Mouse (Mus musculus): ENCODE results near the gene Akt1. TPM values are rescaled to one million over a fixed set of nuclear protein-coding genes. Genes with fewer than 3 reads are reported as not detected.

Akt1 gene
- polyA plus RNA-seq, 1 experiment, result 88.7 TPM

GRCm38 (mm10) chr12:112619686-112620353, 54.9 kb downstream of the Akt1 start, which contains the start of gene Adssl1:
Gene Adssl1 (plus strand): TSS chr12:112620045.
- Histone ChIP-seq H3K27ac (ENCODE audit: insufficient read depth, low read depth, low read length) (peak within 1 kb of the TSS; percentile 41), H3K4me3 (ENCODE audit: low read depth, low read length) (peak within 1 kb of the TSS; percentile 65), H3K27me3 (ENCODE audit: control insufficient read depth, insufficient read depth, low read length) (peaks cover 12% of the 10 kb centered on the region; the same call in 1 of the 2 replicates), H3K36me3 (ENCODE audit: control insufficient read depth, insufficient read depth, low read length) (no peaks in the 10 kb centered on the region), H3K4me1 (ENCODE audit: control insufficient read depth, insufficient read depth, insufficient read length, low read length) (peaks cover 9% of the 10 kb centered on the region)
- WGBS, result 2% methylated on average over 56 of the region's 56 CpGs
- no peak for TF ChIP-seq CTCF (IDR thresholded peaks at IDR 0.05; ENCODE audit: extremely low read depth, insufficient read length, insufficient replicate concordance, low read depth, low read length)
- peak; percentile 32; the same call in 1 of the 2 replicates for TF ChIP-seq POLR2A (IDR thresholded peaks at IDR 0.05; ENCODE audit: low read depth, low read length)

GRCm38 (mm10) chr12:112618981-112619685, 55.6 kb downstream of the Akt1 start:
- Histone ChIP-seq H3K4me3 (ENCODE audit: low read depth, low read length) (peak overlapping the region; percentile 65), H3K4me1 (ENCODE audit: control insufficient read depth, insufficient read depth, insufficient read length, low read length) (peaks cover 11% of the 10 kb centered on the region), H3K36me3 (ENCODE audit: control insufficient read depth, insufficient read depth, low read length) (no peaks in the 10 kb centered on the region), H3K27ac (ENCODE audit: insufficient read depth, low read depth, low read length) (peak overlapping the region; percentile 41), H3K27me3 (ENCODE audit: control insufficient read depth, insufficient read depth, low read length) (peaks cover 12% of the 10 kb centered on the region; the same call in 1 of the 2 replicates)
- 40% methylated on average over 13 of the region's 13 CpGs for WGBS
- TF ChIP-seq POLR2A (IDR thresholded peaks at IDR 0.05; ENCODE audit: low read depth, low read length) (no peak), CTCF (IDR thresholded peaks at IDR 0.05; ENCODE audit: extremely low read depth, insufficient read length, insufficient replicate concordance, low read depth, low read length) (no peak)

GRCm38 (mm10) chr12:112617898-112618380, 56.7 kb downstream of the Akt1 start:
- Histone ChIP-seq H3K36me3 (ENCODE audit: control insufficient read depth, insufficient read depth, low read length) (no peaks in the 10 kb centered on the region), H3K27me3 (ENCODE audit: control insufficient read depth, insufficient read depth, low read length) (peaks cover 12% of the 10 kb centered on the region; the same call in 1 of the 2 replicates), H3K27ac (ENCODE audit: insufficient read depth, low read depth, low read length) (peak overlapping the region; percentile 36), H3K4me3 (ENCODE audit: low read depth, low read length) (no peak overlapping the region), H3K4me1 (ENCODE audit: control insufficient read depth, insufficient read depth, insufficient read length, low read length) (peaks cover 19% of the 10 kb centered on the region)
- TF ChIP-seq POLR2A (IDR thresholded peaks at IDR 0.05; ENCODE audit: low read depth, low read length) (peak; percentile 27; the same call in 1 of the 2 replicates), CTCF (IDR thresholded peaks at IDR 0.05; ENCODE audit: extremely low read depth, insufficient read length, insufficient replicate concordance, low read depth, low read length) (peak; percentile 62; the same call in 1 of the 2 replicates)
- WGBS, result 31% methylated on average over 8 of the region's 8 CpGs

GRCm38 (mm10) chr12:112617184-112617583, 57.5 kb downstream of the Akt1 start:
- TF ChIP-seq POLR2A (IDR thresholded peaks at IDR 0.05; ENCODE audit: low read depth, low read length) (no peak), CTCF (IDR thresholded peaks at IDR 0.05; ENCODE audit: extremely low read depth, insufficient read length, insufficient replicate concordance, low read depth, low read length) (no peak)
- WGBS, result 77% methylated on average over 11 of the region's 11 CpGs

GRCm38 (mm10) chr12:112616668-112617067, 58.0 kb downstream of the Akt1 start:
- Histone ChIP-seq H3K27ac (ENCODE audit: insufficient read depth, low read depth, low read length) (peak overlapping the region; percentile 66; the same call in 1 of the 2 replicates), H3K36me3 (ENCODE audit: control insufficient read depth, insufficient read depth, low read length) (no peaks in the 10 kb centered on the region), H3K27me3 (ENCODE audit: control insufficient read depth, insufficient read depth, low read length) (peaks cover 12% of the 10 kb centered on the region; the same call in 1 of the 2 replicates), H3K4me3 (ENCODE audit: low read depth, low read length) (no peak overlapping the region), H3K4me1 (ENCODE audit: control insufficient read depth, insufficient read depth, insufficient read length, low read length) (peaks cover 19% of the 10 kb centered on the region)
- WGBS, result 43% methylated on average over 9 of the region's 9 CpGs
- TF ChIP-seq POLR2A (IDR thresholded peaks at IDR 0.05; ENCODE audit: low read depth, low read length) (no peak), CTCF (IDR thresholded peaks at IDR 0.05; ENCODE audit: extremely low read depth, insufficient read length, insufficient replicate concordance, low read depth, low read length) (no peak)

More at GRCm38 (mm10) chr12:112617184-112617583, 57.5 kb downstream of the Akt1 start:
- no peak overlapping the region for H3K4me3 ChIP-seq (ENCODE audit: low read depth, low read length)
- no peaks in the 10 kb centered on the region for H3K36me3 ChIP-seq (ENCODE audit: control insufficient read depth, insufficient read depth, low read length)
- H3K4me1 ChIP-seq (ENCODE audit: control insufficient read depth, insufficient read depth, insufficient read length, low read length), result peaks cover 19% of the 10 kb centered on the region
- H3K27ac ChIP-seq (ENCODE audit: insufficient read depth, low read depth, low read length), result peak overlapping the region; percentile 66
- peaks cover 12% of the 10 kb centered on the region; the same call in 1 of the 2 replicates for H3K27me3 ChIP-seq (ENCODE audit: control insufficient read depth, insufficient read depth, low read length)

- no peaks in the 10 kb centered on the region for H3K27me3 ChIP-seq (ENCODE audit: control insufficient read depth, insufficient read depth, low read length)
- TF ChIP-seq POLR2A (IDR thresholded peaks at IDR 0.05; ENCODE audit: low read depth, low read length) (no peak), CTCF (IDR thresholded peaks at IDR 0.05; ENCODE audit: extremely low read depth, insufficient read length, insufficient replicate concordance, low read depth, low read length) (no peak)
- no peak overlapping the region for H3K27ac ChIP-seq (ENCODE audit: insufficient read depth, low read depth, low read length)
- 0 out of 2 replicates have a peak, but pooled peaks cover 2% of the 10 kb centered on the region for H3K36me3 ChIP-seq (ENCODE audit: control insufficient read depth, insufficient read depth, low read length)
- no peak overlapping the region for H3K4me3 ChIP-seq (ENCODE audit: low read depth, low read length)
- WGBS, result 82% methylated on average over 10 of the region's 10 CpGs
- H3K4me1 ChIP-seq (ENCODE audit: control insufficient read depth, insufficient read depth, insufficient read length, low read length), result peaks cover 7% of the 10 kb centered on the region; the same call in 1 of the 2 replicates
Measured at GRCm38 (mm10) chr12:112609031-112609430, 65.7 kb downstream of the Akt1 start.
